ENCODE assay signal across 8 mouse cellular contexts in the genomic region with DNA sequence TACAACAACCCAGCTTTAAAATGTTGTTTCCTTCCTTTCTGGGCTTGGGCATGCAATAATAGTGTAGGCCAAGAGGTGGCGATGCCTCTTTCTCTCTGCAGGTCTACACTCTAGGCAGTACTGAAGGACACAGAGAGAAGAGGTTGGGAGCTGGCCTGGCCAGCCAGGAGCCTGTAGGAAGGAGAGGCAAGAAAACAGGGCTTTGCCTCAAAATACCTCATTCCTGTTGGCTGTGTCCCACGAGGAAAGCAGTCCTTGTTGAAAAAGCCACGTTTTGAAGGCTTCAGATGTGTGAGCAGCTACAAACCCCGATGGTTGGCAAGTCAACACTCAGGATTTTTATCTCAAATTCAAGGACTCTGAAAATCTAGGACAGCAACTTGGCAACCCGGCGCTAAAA.
DNase-seq lines count a peak whose midpoint lies in the region; ATAC-seq and TF ChIP-seq lines count a peak whose summit lies in the region.

No protein-coding gene starts in this region.

- no peak overlapping the region for H3K27ac ChIP-seq in heart, embryonic 12.5 days (ENCODE audit: poor library complexity, severe bottlenecking)
- H3K27ac ChIP-seq in testis, adult 2 months (ENCODE audit: control insufficient read depth, insufficient read depth, low read depth, low read length): peak overlapping the region; percentile 2; the same call in 1 of the 2 replicates

- DNase-seq in heart, adult 18-20 months: peak; percentile 73 to 76
- DNase-seq in embryo, embryonic 10.5 days (ENCODE audit: low spot score): peak; percentile 68
- DNase-seq in heart, postnatal 25 days (ENCODE audit: low spot score): peak; percentile 49
- peak; percentile 63 to 75 for DNase-seq in layer of hippocampus, postnatal 10 days (ENCODE audit: low spot score in 2 of 2)
- DNase-seq in lung, postnatal 4 days: peak; percentile 78 to 83

- intact Hi-C loops in heart, postnatal 25 days (cut with DNase I): loop anchor here (5.0 kb wide), 2 partner anchors 184 to 514 kb away; a partner anchor contains a TSS

- peaks cover 26% of the 10 kb centered on the region; the same call in 1 of the 2 replicates for H3K27me3 ChIP-seq in heart, embryonic 12.5 days (replicated peaks)
- H3K27me3 ChIP-seq in testis, adult 2 months (ENCODE audit: control insufficient read depth, insufficient read depth, low read length): no peaks in the 10 kb centered on the region

- H3K4me2 ChIP-seq in heart, embryonic 12.5 days: no peak overlapping the region

- WGBS in heart, embryonic 12.5 days: 52% methylated on average over 6 of the region's 6 CpGs

- no peak for TF ChIP-seq POLR2A in testis, adult 2 months (IDR thresholded peaks at IDR 0.05; ENCODE audit: control insufficient read depth, low read depth, low read length)

- no peaks in the 10 kb centered on the region for H3K36me3 ChIP-seq in heart, embryonic 12.5 days
- H3K36me3 ChIP-seq in testis, adult 2 months (ENCODE audit: control insufficient read depth, insufficient read depth, low read length): no peaks in the 10 kb centered on the region

- H3K4me1 ChIP-seq in heart, embryonic 12.5 days (replicated peaks): peaks cover 7% of the 10 kb centered on the region
- no peaks in the 10 kb centered on the region; the same call in 1 of the 2 replicates for H3K4me1 ChIP-seq in testis, adult 2 months (ENCODE audit: control insufficient read depth, insufficient read depth, low read length)

- ATAC-seq in heart, embryonic 12.5 days (ENCODE audit: insufficient number of reproducible peaks, low FRiP score): no peak
- peak; percentile 88 for ATAC-seq in activated CD4-positive, CD25-positive, alpha-beta regulatory T cell, adult 4 months

- H3K4me3 ChIP-seq in heart, embryonic 12.5 days: no peak overlapping the region
- no peak overlapping the region for H3K4me3 ChIP-seq in testis, adult 2 months (ENCODE audit: control insufficient read depth, low read depth, low read length)

- no peak overlapping the region for H3K9ac ChIP-seq in heart, embryonic 12.5 days

- no peak for TF ChIP-seq CTCF in testis, adult 2 months (IDR thresholded peaks at IDR 0.05; ENCODE audit: control insufficient read depth, insufficient read depth, insufficient replicate concordance, low read depth, low read length)

- no peaks in the 10 kb centered on the region for H3K9me3 ChIP-seq in heart, embryonic 12.5 days (replicated peaks)
